Comparison of ENCODE assay signal across 16 mouse cellular contexts in the genomic region with DNA sequence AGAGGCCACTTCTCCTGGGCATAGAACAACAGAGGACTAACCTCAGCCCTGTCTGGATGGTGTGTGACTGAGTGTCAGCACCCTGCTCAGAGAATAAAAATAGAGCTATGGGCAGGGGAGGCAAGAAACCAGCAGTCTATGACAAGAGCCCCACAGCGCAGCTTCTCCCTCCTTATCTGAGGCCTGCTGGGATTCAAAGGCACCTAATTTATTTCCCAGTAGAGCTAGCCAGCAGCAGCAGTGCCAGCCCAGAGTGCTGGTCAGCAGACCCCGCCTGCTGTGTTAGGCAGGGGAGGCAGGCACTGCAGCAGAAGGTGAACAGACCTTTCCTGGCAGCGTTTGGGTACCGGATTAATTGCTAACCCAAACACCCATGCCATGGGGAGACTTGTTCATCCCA. TPM values are rescaled to one million over a fixed set of nuclear protein-coding genes. Genes with fewer than 3 reads are reported as not detected.
DNase-seq lines count a peak whose midpoint lies in the region; ATAC-seq lines count a peak whose summit lies in the region.
"Had no signal": no experiment of that assay in that cellular context is flagged by ENCODE, and none has a peak within 500 bp of the region (broad histone marks: within the 10 kb centered on the region; RNA-seq: fewer than 3 reads in every experiment).

No protein-coding gene starts in this region.

- WGBS in kidney, embryonic 15.5 days = 63% methylated on average over 4 of the region's 4 CpGs

- H3K4me1 ChIP-seq in kidney, embryonic 15.5 days = peaks cover 16% of the 10 kb centered on the region; the same call in 1 of the 2 replicates
- H3K4me1 ChIP-seq: liver, embryonic 12.5 days; midbrain, embryonic 12.5 days had no signal

- no peak overlapping the region for H3K27ac ChIP-seq in kidney, embryonic 15.5 days
- H3K27ac ChIP-seq: hindbrain, embryonic 14.5 days; kidney, postnatal 0 days; liver, embryonic 12.5 days; midbrain, embryonic 12.5 days; neural tube, embryonic 12.5 days had no signal

- no peak overlapping the region for H3K9ac ChIP-seq in kidney, embryonic 15.5 days
- H3K9ac ChIP-seq: hindbrain, embryonic 14.5 days; liver, embryonic 12.5 days; midbrain, embryonic 12.5 days; neural tube, embryonic 12.5 days had no signal

- H3K36me3 ChIP-seq in kidney, embryonic 15.5 days = no peaks in the 10 kb centered on the region
- H3K36me3 ChIP-seq: liver, embryonic 12.5 days; midbrain, embryonic 12.5 days; neural tube, embryonic 12.5 days had no signal

- intact Hi-C loops in heart, postnatal 10 days (cut with DNase I) = no loop called here
- intact Hi-C loops in left cerebral cortex, postnatal 4 days (cut with DNase I) = no loop called here

- H3K27me3 ChIP-seq in kidney, embryonic 15.5 days = no peaks in the 10 kb centered on the region
- H3K27me3 ChIP-seq: liver, embryonic 12.5 days; neural tube, embryonic 12.5 days had no signal

- peak; percentile 14 to 31 for DNase-seq in kidney, postnatal 36 days
- peak; percentile 44 to 72 for DNase-seq in heart, adult 18-20 months
- peak; percentile 61 to 79 for DNase-seq in heart, postnatal 10 days
- peak; percentile 5 for DNase-seq in yolk sac, embryonic 10.5 days (ENCODE audit: low spot score)
- no peak for DNase-seq in left cerebral cortex, postnatal 4 days
- DNase-seq in layer of hippocampus, adult 11-12 months (ENCODE audit: low spot score) = no peak
- DNase-seq: embryo, embryonic 11 days; retina, postnatal 1 day; thymus, adult 18-20 months had no signal

- no peak for ATAC-seq in kidney, embryonic 15.5 days (replicated peaks; ENCODE audit: low FRiP score)
- ATAC-seq: liver, embryonic 12.5 days had no signal

- no peaks in the 10 kb centered on the region for H3K9me3 ChIP-seq in kidney, embryonic 15.5 days (replicated peaks)
- H3K9me3 ChIP-seq: liver, embryonic 12.5 days; midbrain, embryonic 12.5 days; neural tube, embryonic 12.5 days had no signal

- H3K4me2 ChIP-seq in kidney, embryonic 15.5 days = no peak overlapping the region
- H3K4me2 ChIP-seq: hindbrain, embryonic 14.5 days; liver, embryonic 12.5 days; midbrain, embryonic 12.5 days; neural tube, embryonic 12.5 days had no signal

- H3K4me3 ChIP-seq in kidney, embryonic 15.5 days (replicated peaks) = no peak overlapping the region
- H3K4me3 ChIP-seq: erythroblast, embryonic 14.5 days; liver, embryonic 12.5 days; midbrain, embryonic 12.5 days; neural tube, embryonic 12.5 days had no signal

RNA-seq across cellular contexts. Expression of a gene that starts 16.9 kb away (rescaled TPM):
- polyA plus RNA-seq in kidney, embryonic 15.5 days (2015; fragmentation: Nextera tagmentation; extraction: Ambion mirVana) = 3.5 and 19.1 TPM in 2 replicates
- 1 to 10 TPM; 1.6 to 1.7 TPM for total RNA-seq in heart, adult 18-20 months (2021)
- 1 to 10 TPM; 2.3 to 2.5 TPM for total RNA-seq in heart, postnatal 10 days (2021)
- total RNA-seq in left cerebral cortex, postnatal 4 days (2021) = under 1 TPM; 0.30 to 0.58 TPM
- polyA plus RNA-seq: erythroblast, embryonic 14.5 days had no signal

RNA-seq across cellular contexts. Expression of a gene that starts 39.6 kb away (rescaled TPM):
- polyA plus RNA-seq in kidney, embryonic 15.5 days (2015; fragmentation: Nextera tagmentation; extraction: Ambion mirVana) = 0.18 and 0.30 TPM in 2 replicates
- under 1 TPM; 0.37 to 0.39 TPM for total RNA-seq in heart, adult 18-20 months (2021)
- total RNA-seq in heart, postnatal 10 days (2021) = under 1 TPM; 0.37 to 0.38 TPM
- total RNA-seq in left cerebral cortex, postnatal 4 days (2021) = 10 to 100 TPM; 55.8 to 61.9 TPM
- polyA plus RNA-seq: erythroblast, embryonic 14.5 days; kidney, postnatal 0 days had no signal

Comparison
In these comparisons a context has a peak if more than half of its experiments do, and no peak if none do; other contexts are left out.
1. DNase-seq: peak in kidney, postnatal 36 days (2 of 2), heart, adult 18-20 months (2 of 2), heart, postnatal 10 days (2 of 2) and yolk sac, embryonic 10.5 days (single experiment); none in left cerebral cortex, postnatal 4 days (single experiment) and layer of hippocampus, adult 11-12 months (single experiment).
2. RNA of a gene that starts 39.6 kb away (total RNA-seq): 55.8 to 61.9 TPM in left cerebral cortex, postnatal 4 days; 0.37 to 0.39 TPM in heart, adult 18-20 months and 0.37 to 0.38 TPM in heart, postnatal 10 days; every median in the first group is over 10 times any median in the second.